Mouse (Mus musculus): ENCODE data around the gene Pik3r1. TPM values are rescaled to one million over a fixed set of nuclear protein-coding genes. Genes with fewer than 3 reads are reported as not detected.

Pik3r1 gene
- polyA plus RNA-seq, 1 experiment from 2014 or later = 44.6 TPM

- ATAC-seq (ENCODE audit: low FRiP score, low TSS enrichment) = peak; percentile 66
- H3K4me3 ChIP-seq (ENCODE audit: low read depth, low read length) = peak overlapping the region; percentile 59
- peak overlapping the region; percentile 86 for H3K4me2 ChIP-seq (replicated peaks; ENCODE audit: low read depth)
- H3K27ac ChIP-seq (replicated peaks) = peak overlapping the region; percentile 92
- no peaks in the 10 kb centered on the region for H3K27me3 ChIP-seq (ENCODE audit: control insufficient read depth, insufficient read depth, low read length)
- peak; percentile 75 for DNase-seq (ENCODE audit: low spot score)
- TF ChIP-seq EP300 (optimal IDR thresholded peaks at IDR 0.05) (no peak), CTCF (IDR thresholded peaks at IDR 0.05; ENCODE audit: low read depth) (peak; percentile 61)
- 1% methylated on average over 12 of the region's 12 CpGs for WGBS
- H3K9me3 ChIP-seq (ENCODE audit: control insufficient read depth, low read length) = no peaks in the 10 kb centered on the region
- 0 out of 2 replicates have a peak, but pooled peaks cover 5% of the 10 kb centered on the region for H3K4me1 ChIP-seq (replicated peaks; ENCODE audit: control insufficient read depth, insufficient read depth)
- H3K9ac ChIP-seq (ENCODE audit: low read length) = peak overlapping the region; percentile 76
- peaks cover 4% of the 10 kb centered on the region for H3K36me3 ChIP-seq (ENCODE audit: control insufficient read depth, insufficient read depth, low read length)
Measured at GRCm38 (mm10) chr13:101693967-101694495, 74.0 kb downstream of the Pik3r1 start.

DNA sequence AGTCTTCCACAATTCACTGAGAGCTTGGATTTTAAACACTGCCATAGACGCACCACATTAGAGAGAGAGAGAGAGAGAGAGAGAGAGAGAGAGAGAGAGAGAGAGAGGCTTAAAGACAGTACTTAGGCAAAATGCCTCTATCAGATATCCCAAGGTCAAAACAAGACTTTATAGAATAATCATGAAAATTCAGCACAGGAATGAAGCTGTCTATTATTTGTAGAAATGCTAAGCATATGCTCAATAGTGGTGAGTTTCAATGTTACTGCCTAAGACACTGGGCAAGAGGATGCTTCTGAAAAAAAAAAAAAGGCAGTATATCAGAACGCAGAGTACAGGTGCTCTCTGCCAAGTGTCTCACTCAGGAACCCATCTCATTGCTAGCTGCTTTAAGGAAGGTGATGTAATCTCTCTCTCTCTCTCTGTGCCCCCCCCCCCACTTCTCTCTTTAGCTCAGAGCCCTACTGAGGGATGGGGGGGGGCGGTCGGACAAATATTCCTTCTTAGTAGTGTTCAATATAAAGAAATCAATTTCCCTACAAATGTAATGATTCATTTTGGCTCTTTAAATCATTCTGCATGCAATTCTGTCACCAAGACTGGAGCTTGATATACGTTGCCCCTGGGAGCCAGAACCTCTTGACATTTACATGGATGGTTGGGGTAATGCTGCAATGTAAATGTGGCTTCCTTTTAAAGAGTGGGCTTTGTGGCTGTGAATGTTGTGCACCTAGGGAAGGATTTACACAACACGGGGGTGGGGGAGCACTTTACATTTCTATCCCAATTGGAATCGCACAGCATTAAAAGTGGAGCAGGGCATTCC lies 74.9 kb downstream of the Pik3r1 start:
- Histone ChIP-seq H3K27ac (replicated peaks) (peak overlapping the region; percentile 92), H3K4me3 (ENCODE audit: low read depth, low read length) (peak overlapping the region; percentile 59), H3K4me1 (replicated peaks; ENCODE audit: control insufficient read depth, insufficient read depth) (0 out of 2 replicates have a peak, but pooled peaks cover 5% of the 10 kb centered on the region), H3K27me3 (ENCODE audit: control insufficient read depth, insufficient read depth, low read length) (no peaks in the 10 kb centered on the region), H3K9me3 (ENCODE audit: control insufficient read depth, low read length) (no peaks in the 10 kb centered on the region), H3K4me2 (replicated peaks; ENCODE audit: low read depth) (peak overlapping the region; percentile 86), H3K36me3 (ENCODE audit: control insufficient read depth, insufficient read depth, low read length) (peaks cover 3% of the 10 kb centered on the region; the same call in 1 of the 2 replicates), H3K9ac (ENCODE audit: low read length) (peak overlapping the region; percentile 76)
- TF ChIP-seq EP300 (optimal IDR thresholded peaks at IDR 0.05) (no peak), CTCF (IDR thresholded peaks at IDR 0.05; ENCODE audit: low read depth) (no peak)
- DNase-seq (ENCODE audit: low spot score) (no peak), ATAC-seq (ENCODE audit: low FRiP score, low TSS enrichment) (no peak)
- 48% methylated on average over 7 of the region's 7 CpGs for WGBS

GRCm38 (mm10) chr13:101692239-101692784 lies 75.7 kb downstream of the Pik3r1 start:
- peak overlapping the region; percentile 86 for H3K4me2 ChIP-seq (replicated peaks; ENCODE audit: low read depth)
- H3K9ac ChIP-seq (ENCODE audit: low read length) = peak overlapping the region; percentile 57
- WGBS = 36% methylated on average over 17 of the region's 17 CpGs
- DNase-seq (ENCODE audit: low spot score) (no peak), ATAC-seq (ENCODE audit: low FRiP score, low TSS enrichment) (peak; percentile 65)
- no peaks in the 10 kb centered on the region for H3K9me3 ChIP-seq (ENCODE audit: control insufficient read depth, low read length)
- no peak for TF ChIP-seq CTCF (IDR thresholded peaks at IDR 0.05; ENCODE audit: low read depth)
- no peak for TF ChIP-seq EP300 (optimal IDR thresholded peaks at IDR 0.05)
- peak overlapping the region; percentile 59 for H3K4me3 ChIP-seq (ENCODE audit: low read depth, low read length)
- H3K27me3 ChIP-seq (ENCODE audit: control insufficient read depth, insufficient read depth, low read length) = no peaks in the 10 kb centered on the region
- peaks cover 8% of the 10 kb centered on the region for H3K36me3 ChIP-seq (ENCODE audit: control insufficient read depth, insufficient read depth, low read length)
- H3K4me1 ChIP-seq (replicated peaks; ENCODE audit: control insufficient read depth, insufficient read depth) = 0 out of 2 replicates have a peak, but pooled peaks cover 5% of the 10 kb centered on the region
- peak overlapping the region; percentile 92 for H3K27ac ChIP-seq (replicated peaks)

DNA sequence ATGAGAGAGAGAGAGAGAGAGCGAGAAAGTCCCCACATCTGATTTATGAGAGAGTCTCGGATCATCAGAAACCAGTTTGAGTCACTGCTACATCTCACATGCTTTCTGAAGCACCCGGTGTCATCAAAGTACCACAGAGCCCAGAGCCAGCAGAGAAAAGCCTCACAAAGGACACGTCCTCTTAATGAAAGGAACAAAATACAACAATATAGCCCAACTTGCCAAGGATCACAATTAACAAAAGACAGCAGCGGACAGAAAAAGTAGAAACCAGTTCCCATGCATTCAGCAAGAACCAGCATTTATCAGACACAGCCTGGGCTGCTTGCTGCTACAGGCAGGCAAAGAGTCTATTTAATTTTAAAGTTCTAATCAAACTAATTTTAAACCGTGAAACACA lies 76.3 kb downstream of the Pik3r1 start:
- no peaks in the 10 kb centered on the region for H3K9me3 ChIP-seq (ENCODE audit: control insufficient read depth, low read length)
- H3K27ac ChIP-seq (replicated peaks) = peak overlapping the region; percentile 92; the same call in 1 of the 2 replicates
- peak overlapping the region; percentile 31 for H3K4me2 ChIP-seq (replicated peaks; ENCODE audit: low read depth)
- DNase-seq (ENCODE audit: low spot score) (no peak), ATAC-seq (ENCODE audit: low FRiP score, low TSS enrichment) (no peak)
- WGBS = 47% methylated on average over 6 of the region's 6 CpGs
- H3K4me3 ChIP-seq (ENCODE audit: low read depth, low read length) = peak overlapping the region; percentile 59
- no peaks in the 10 kb centered on the region for H3K27me3 ChIP-seq (ENCODE audit: control insufficient read depth, insufficient read depth, low read length)
- H3K9ac ChIP-seq (ENCODE audit: low read length) = peak overlapping the region; percentile 38
- H3K36me3 ChIP-seq (ENCODE audit: control insufficient read depth, insufficient read depth, low read length) = peaks cover 14% of the 10 kb centered on the region
- 0 out of 2 replicates have a peak, but pooled peaks cover 5% of the 10 kb centered on the region for H3K4me1 ChIP-seq (replicated peaks; ENCODE audit: control insufficient read depth, insufficient read depth)
- TF ChIP-seq CTCF (IDR thresholded peaks at IDR 0.05; ENCODE audit: low read depth) = no peak

- no peak for TF ChIP-seq CTCF (IDR thresholded peaks at IDR 0.05; ENCODE audit: low read depth)
- no peak for TF ChIP-seq EP300 (optimal IDR thresholded peaks at IDR 0.05)
- no peaks in the 10 kb centered on the region for H3K9me3 ChIP-seq (ENCODE audit: control insufficient read depth, low read length)
- H3K9ac ChIP-seq (ENCODE audit: low read length) = peak overlapping the region; percentile 38
- H3K4me2 ChIP-seq (replicated peaks; ENCODE audit: low read depth) = peak overlapping the region; percentile 31
- H3K36me3 ChIP-seq (ENCODE audit: control insufficient read depth, insufficient read depth, low read length) = peaks cover 14% of the 10 kb centered on the region
- peak overlapping the region; percentile 59 for H3K4me3 ChIP-seq (ENCODE audit: low read depth, low read length)
- DNase-seq (ENCODE audit: low spot score) = no peak
- no peaks in the 10 kb centered on the region for H3K27me3 ChIP-seq (ENCODE audit: control insufficient read depth, insufficient read depth, low read length)
- ATAC-seq (ENCODE audit: low FRiP score, low TSS enrichment) = no peak
- 0 out of 2 replicates have a peak, but pooled peaks cover 5% of the 10 kb centered on the region for H3K4me1 ChIP-seq (replicated peaks; ENCODE audit: control insufficient read depth, insufficient read depth)
- H3K27ac ChIP-seq (replicated peaks) = peak overlapping the region; percentile 92; the same call in 1 of the 2 replicates
- WGBS = 51% methylated on average over 10 of the region's 10 CpGs
Measured at GRCm38 (mm10) chr13:101690911-101691655, 76.9 kb downstream of the Pik3r1 start.
